ENCODE assay signal across 30 mouse cellular contexts in genomic region chr6:53130717-53131330, GRCm38 (mm10).
DNase-seq lines count a peak whose midpoint lies in the region; ATAC-seq and TF ChIP-seq lines count a peak whose summit lies in the region.
"Had no signal": no experiment of that assay in that cellular context is flagged by ENCODE, and none has a peak within 500 bp of the region (broad histone marks: within the 10 kb centered on the region; RNA-seq: fewer than 3 reads in every experiment).

No protein-coding gene starts in this region.

- no peak for DNase-seq in lung, postnatal 4 days
- DNase-seq in Muller cell, postnatal 12 days (ENCODE audit: inconsistent ontology term): peak; percentile 77
- peak; percentile 6 for DNase-seq in brain, adult 2 months (ENCODE audit: low read depth, low spot score)
- DNase-seq in stomach, postnatal 0 days (ENCODE audit: low spot score): no peak
- DNase-seq: adrenal gland, adult 2 months; adrenal gland, postnatal 36 days; B cell, adult 2 months; cerebellum, adult 2 months; cerebellum, postnatal 25 days; gastrocnemius, postnatal 10 days; kidney, adult 11 months; kidney, postnatal 4 days; right cerebral cortex, postnatal 14 days; thymus, postnatal 14 days had no signal

- no peak overlapping the region for H3K4me2 ChIP-seq in lung, embryonic 16.5 days (ENCODE audit: low read depth, low read length)
- no peak overlapping the region for H3K4me2 ChIP-seq in stomach, postnatal 0 days (replicated peaks; ENCODE audit: low read depth)
- no peak overlapping the region for H3K4me2 ChIP-seq in forebrain, embryonic 16.5 days (ENCODE audit: low read length)
- no peak overlapping the region for H3K4me2 ChIP-seq in kidney, embryonic 16.5 days (replicated peaks; ENCODE audit: low read depth, low read length)
- H3K4me2 ChIP-seq: embryonic facial prominence, embryonic 15.5 days; forebrain, embryonic 12.5 days; heart, embryonic 15.5 days; hindbrain, embryonic 15.5 days; kidney, embryonic 15.5 days; limb, embryonic 13.5 days; liver, embryonic 11.5 days; midbrain, embryonic 15.5 days had no signal

- WGBS in lung, embryonic 16.5 days: 24% methylated on average over 2 of the region's 2 CpGs
- 15% methylated on average over 2 of the region's 2 CpGs for WGBS in stomach, postnatal 0 days
- WGBS in forebrain, embryonic 16.5 days: 2% methylated on average over 2 of the region's 2 CpGs
- WGBS in kidney, embryonic 16.5 days: 15% methylated on average over 2 of the region's 2 CpGs

- no peaks in the 10 kb centered on the region for H3K9me3 ChIP-seq in lung, embryonic 16.5 days (ENCODE audit: control insufficient read depth, low read length)
- H3K9me3 ChIP-seq in stomach, postnatal 0 days (ENCODE audit: control insufficient read depth, low read length): no peaks in the 10 kb centered on the region
- H3K9me3 ChIP-seq in forebrain, embryonic 16.5 days (ENCODE audit: control insufficient read depth, low read length): no peaks in the 10 kb centered on the region
- no peaks in the 10 kb centered on the region for H3K9me3 ChIP-seq in kidney, embryonic 16.5 days (ENCODE audit: low read length)
- H3K9me3 ChIP-seq: embryonic facial prominence, embryonic 10.5 days; embryonic facial prominence, embryonic 15.5 days; forebrain, embryonic 12.5 days; heart, embryonic 10.5 days; heart, embryonic 15.5 days; hindbrain, embryonic 15.5 days; kidney, embryonic 15.5 days; limb, embryonic 13.5 days; midbrain, embryonic 15.5 days had no signal

- no peak overlapping the region for H3K4me3 ChIP-seq in lung, embryonic 16.5 days (ENCODE audit: low read length)
- no peak overlapping the region for H3K4me3 ChIP-seq in stomach, postnatal 0 days (ENCODE audit: low read depth, low read length)
- H3K4me3 ChIP-seq in forebrain, embryonic 16.5 days (replicated peaks; ENCODE audit: low read length): no peak overlapping the region
- no peak overlapping the region for H3K4me3 ChIP-seq in kidney, embryonic 16.5 days (ENCODE audit: low read length)
- H3K4me3 ChIP-seq: embryonic facial prominence, embryonic 10.5 days; embryonic facial prominence, embryonic 15.5 days; forebrain, embryonic 12.5 days; heart, embryonic 10.5 days; heart, embryonic 15.5 days; hindbrain, embryonic 15.5 days; kidney, embryonic 15.5 days; limb, embryonic 13.5 days; midbrain, embryonic 15.5 days had no signal

- H3K4me1 ChIP-seq in lung, embryonic 16.5 days (replicated peaks; ENCODE audit: control insufficient read depth, insufficient read depth, low read length): no peaks in the 10 kb centered on the region
- H3K4me1 ChIP-seq in stomach, postnatal 0 days (replicated peaks; ENCODE audit: control insufficient read depth, insufficient read depth): no peaks in the 10 kb centered on the region
- no peaks in the 10 kb centered on the region for H3K4me1 ChIP-seq in forebrain, embryonic 16.5 days (replicated peaks; ENCODE audit: control insufficient read depth, insufficient read depth, low read length)
- no peaks in the 10 kb centered on the region for H3K4me1 ChIP-seq in kidney, embryonic 16.5 days (ENCODE audit: insufficient read depth, low read length)
- H3K4me1 ChIP-seq: embryonic facial prominence, embryonic 15.5 days; heart, embryonic 10.5 days; hindbrain, embryonic 15.5 days; kidney, embryonic 15.5 days; midbrain, embryonic 15.5 days had no signal

- H3K27ac ChIP-seq in lung, embryonic 16.5 days (ENCODE audit: low read length): no peak overlapping the region
- H3K27ac ChIP-seq in stomach, postnatal 0 days (replicated peaks): no peak overlapping the region
- no peak overlapping the region for H3K27ac ChIP-seq in forebrain, embryonic 16.5 days (ENCODE audit: low read length)
- no peak overlapping the region for H3K27ac ChIP-seq in kidney, embryonic 16.5 days (ENCODE audit: low read length)
- H3K27ac ChIP-seq: embryonic facial prominence, embryonic 10.5 days; embryonic facial prominence, embryonic 15.5 days; forebrain, embryonic 12.5 days; heart, embryonic 10.5 days; heart, embryonic 15.5 days; hindbrain, embryonic 15.5 days; kidney, embryonic 15.5 days; limb, embryonic 13.5 days; macrophage; midbrain, embryonic 15.5 days had no signal

- ATAC-seq in lung, embryonic 16.5 days (ENCODE audit: low read depth): peak; percentile 62
- ATAC-seq in stomach, postnatal 0 days (ENCODE audit: low FRiP score, low TSS enrichment): peak; percentile 64; the same call in 1 of the 2 replicates
- no peak for ATAC-seq in forebrain, embryonic 16.5 days
- ATAC-seq in kidney, embryonic 16.5 days (ENCODE audit: low FRiP score, low TSS enrichment): no peak
- ATAC-seq: inflammation-experienced regulatory T-cells, adult 6 months; midbrain, embryonic 15.5 days had no signal

- no peak for TF ChIP-seq CTCF in stomach, postnatal 0 days (IDR thresholded peaks at IDR 0.05; ENCODE audit: low read depth)

- H3K27me3 ChIP-seq in lung, embryonic 16.5 days (ENCODE audit: control insufficient read depth, insufficient read depth, low read depth, low read length): no peaks in the 10 kb centered on the region
- H3K27me3 ChIP-seq in stomach, postnatal 0 days (ENCODE audit: control insufficient read depth, insufficient read depth, low read length): no peaks in the 10 kb centered on the region
- H3K27me3 ChIP-seq in forebrain, embryonic 16.5 days (replicated peaks; ENCODE audit: control insufficient read depth, insufficient read depth, low read length): no peaks in the 10 kb centered on the region
- no peaks in the 10 kb centered on the region for H3K27me3 ChIP-seq in kidney, embryonic 16.5 days (ENCODE audit: insufficient read depth, low read length)
- H3K27me3 ChIP-seq: embryonic facial prominence, embryonic 15.5 days; forebrain, embryonic 12.5 days; heart, embryonic 15.5 days; hindbrain, embryonic 15.5 days; kidney, embryonic 15.5 days; limb, embryonic 13.5 days; midbrain, embryonic 15.5 days had no signal

- no peak for TF ChIP-seq EP300 in stomach, postnatal 0 days (optimal IDR thresholded peaks at IDR 0.05)

- H3K9ac ChIP-seq in lung, embryonic 16.5 days (ENCODE audit: low read length): no peak overlapping the region
- H3K9ac ChIP-seq in stomach, postnatal 0 days (ENCODE audit: low read length): no peak overlapping the region
- no peak overlapping the region for H3K9ac ChIP-seq in forebrain, embryonic 16.5 days (replicated peaks; ENCODE audit: low read depth, low read length)
- no peak overlapping the region for H3K9ac ChIP-seq in kidney, embryonic 16.5 days (replicated peaks; ENCODE audit: low read length)
- H3K9ac ChIP-seq: embryonic facial prominence, embryonic 15.5 days; forebrain, embryonic 12.5 days; heart, embryonic 15.5 days; hindbrain, embryonic 15.5 days; kidney, embryonic 15.5 days; limb, embryonic 13.5 days; midbrain, embryonic 15.5 days had no signal

- H3K36me3 ChIP-seq in lung, embryonic 16.5 days (ENCODE audit: control insufficient read depth, insufficient read depth, low read length): no peaks in the 10 kb centered on the region
- H3K36me3 ChIP-seq in stomach, postnatal 0 days (ENCODE audit: control insufficient read depth, insufficient read depth, low read length): no peaks in the 10 kb centered on the region
- H3K36me3 ChIP-seq in forebrain, embryonic 16.5 days (ENCODE audit: control insufficient read depth, insufficient read depth): no peaks in the 10 kb centered on the region
- no peaks in the 10 kb centered on the region for H3K36me3 ChIP-seq in kidney, embryonic 16.5 days (ENCODE audit: insufficient read depth, low read length)
- H3K36me3 ChIP-seq: embryonic facial prominence, embryonic 10.5 days; embryonic facial prominence, embryonic 15.5 days; forebrain, embryonic 12.5 days; G1E; heart, embryonic 10.5 days; heart, embryonic 15.5 days; hindbrain, embryonic 15.5 days; kidney, embryonic 15.5 days; limb, embryonic 13.5 days; midbrain, embryonic 15.5 days had no signal

Comparison
In these comparisons a context has a peak if more than half of its experiments do, and no peak if none do; other contexts are left out.
1. ATAC-seq: peak in lung, embryonic 16.5 days (single experiment) and stomach, postnatal 0 days (single experiment); none in forebrain, embryonic 16.5 days (single experiment) and kidney, embryonic 16.5 days (single experiment).
2. DNase-seq: peak in Muller cell, postnatal 12 days (single experiment) and brain, adult 2 months (single experiment); none in lung, postnatal 4 days (0 of 2) and stomach, postnatal 0 days (single experiment).